In the genomic region with DNA sequence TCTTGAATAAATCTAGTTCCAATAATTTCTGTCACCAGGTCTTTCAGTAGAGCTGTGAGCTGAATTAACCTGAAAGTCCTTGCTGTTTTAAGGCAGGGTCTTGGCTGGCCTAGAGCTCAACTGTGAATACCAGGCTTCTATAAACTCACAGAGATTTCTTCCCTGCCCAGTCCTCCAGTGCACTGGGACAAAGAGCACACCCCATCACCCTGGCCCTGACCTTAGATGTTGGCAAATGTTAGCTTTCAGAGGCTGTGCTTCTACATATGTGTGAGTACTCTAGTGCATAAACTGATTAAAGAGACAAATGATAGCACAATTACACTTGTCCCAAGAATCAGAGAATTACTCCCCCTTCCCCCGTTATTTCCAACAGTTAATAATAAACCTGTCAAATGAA, we compare ENCODE assay signal across 10 mouse cellular contexts. TPM values are rescaled to one million over a fixed set of nuclear protein-coding genes. Genes with fewer than 3 reads are reported as not detected.
DNase-seq lines count a peak whose midpoint lies in the region; ATAC-seq and TF ChIP-seq lines count a peak whose summit lies in the region.
"Had no signal": no experiment of that assay in that cellular context is flagged by ENCODE, and none has a peak within 500 bp of the region (broad histone marks: within the 10 kb centered on the region; RNA-seq: fewer than 3 reads in every experiment).

No protein-coding gene starts in this region.

- no peak overlapping the region for H3K9ac ChIP-seq in forebrain, embryonic 13.5 days
- no peak overlapping the region for H3K9ac ChIP-seq in forebrain, postnatal 0 days
- no peak overlapping the region for H3K9ac ChIP-seq in lung, embryonic 14.5 days
- H3K9ac ChIP-seq in embryonic facial prominence, embryonic 12.5 days: no peak overlapping the region

- 65% methylated on average over 1 of the region's 1 CpGs for whole genome bisulfite sequencing in forebrain, embryonic 13.5 days
- WGBS in forebrain, postnatal 0 days: 76% methylated on average over 1 of the region's 1 CpGs
- 74% methylated on average over 1 of the region's 1 CpGs for WGBS in lung, embryonic 14.5 days
- WGBS in embryonic facial prominence, embryonic 12.5 days: 74% methylated on average over 1 of the region's 1 CpGs

- peaks cover 24% of the 10 kb centered on the region for H3K4me1 ChIP-seq in forebrain, embryonic 13.5 days
- H3K4me1 ChIP-seq in forebrain, postnatal 0 days (ENCODE audit: insufficient read depth): peaks cover 12% of the 10 kb centered on the region
- no peaks in the 10 kb centered on the region for H3K4me1 ChIP-seq in lung, embryonic 14.5 days (ENCODE audit: insufficient read depth)
- peaks cover 14% of the 10 kb centered on the region for H3K4me1 ChIP-seq in embryonic facial prominence, embryonic 12.5 days

- no peak for TF ChIP-seq CTCF in forebrain, postnatal 0 days (IDR thresholded peaks at IDR 0.05; ENCODE audit: low read depth)
- no peak for TF ChIP-seq CTCF in lung, embryonic 14.5 days (IDR thresholded peaks at IDR 0.05; ENCODE audit: low read depth)

- peak overlapping the region; percentile 63 for H3K4me2 ChIP-seq in forebrain, embryonic 13.5 days
- H3K4me2 ChIP-seq in forebrain, postnatal 0 days (ENCODE audit: low read depth): no peak overlapping the region
- H3K4me2 ChIP-seq in lung, embryonic 14.5 days: peak overlapping the region; percentile 69
- peak overlapping the region; percentile 52; the same call in 1 of the 2 replicates for H3K4me2 ChIP-seq in embryonic facial prominence, embryonic 12.5 days (replicated peaks)
- H3K4me2 ChIP-seq in myocyte (ENCODE audit: low read depth): peak overlapping the region; percentile 88

- no peak overlapping the region for H3K4me3 ChIP-seq in forebrain, embryonic 13.5 days
- no peak overlapping the region for H3K4me3 ChIP-seq in forebrain, postnatal 0 days (ENCODE audit: low read depth, low read length)
- H3K4me3 ChIP-seq in lung, embryonic 14.5 days (ENCODE audit: low read depth, low read length): peak overlapping the region; percentile 97
- no peak overlapping the region; the same call in 1 of the 2 replicates for H3K4me3 ChIP-seq in embryonic facial prominence, embryonic 12.5 days
- H3K4me3 ChIP-seq in myocyte: peak overlapping the region; percentile 50

- ATAC-seq in forebrain, embryonic 13.5 days: no peak
- ATAC-seq in forebrain, postnatal 0 days: no peak
- no peak for ATAC-seq in lung, embryonic 14.5 days (ENCODE audit: insufficient read depth)
- no peak for ATAC-seq in embryonic facial prominence, embryonic 12.5 days (ENCODE audit: insufficient number of reproducible peaks, insufficient read depth, low FRiP score, low TSS enrichment)

- no peak for DNase-seq in forebrain, postnatal 0 days
- DNase-seq in lung, embryonic 14.5 days: no peak
- DNase-seq in lung, postnatal 10 days: no peak
- DNase-seq in embryo, embryonic 11 days: no peak
- no peak for DNase-seq in gastrocnemius, adult 8-10 months (ENCODE audit: low spot score in 2 of 2)
- DNase-seq: heart, postnatal 36 days had no signal

- no peaks in the 10 kb centered on the region for H3K9me3 ChIP-seq in forebrain, embryonic 13.5 days (replicated peaks)
- no peaks in the 10 kb centered on the region for H3K9me3 ChIP-seq in forebrain, postnatal 0 days (ENCODE audit: low read length)
- no peaks in the 10 kb centered on the region for H3K9me3 ChIP-seq in lung, embryonic 14.5 days (ENCODE audit: low read depth, low read length)
- no peaks in the 10 kb centered on the region for H3K9me3 ChIP-seq in embryonic facial prominence, embryonic 12.5 days
- H3K9me3 ChIP-seq: embryonic facial prominence, embryonic 13.5 days had no signal

- TF ChIP-seq POLR2A in myocyte (IDR thresholded peaks at IDR 0.05; ENCODE audit: insufficient read length, low read depth): no peak

- H3ac ChIP-seq in myocyte (ENCODE audit: control insufficient read depth, insufficient read length): peak overlapping the region; percentile 94

- no peak overlapping the region for H3K27ac ChIP-seq in forebrain, embryonic 13.5 days
- H3K27ac ChIP-seq in forebrain, postnatal 0 days (ENCODE audit: low read depth, low read length): no peak overlapping the region
- no peak overlapping the region for H3K27ac ChIP-seq in lung, embryonic 14.5 days (ENCODE audit: low read depth)
- no peak overlapping the region for H3K27ac ChIP-seq in embryonic facial prominence, embryonic 12.5 days

- no peaks in the 10 kb centered on the region for H3K27me3 ChIP-seq in forebrain, embryonic 13.5 days
- H3K27me3 ChIP-seq in forebrain, postnatal 0 days (ENCODE audit: insufficient read depth, low read length): no peaks in the 10 kb centered on the region
- no peaks in the 10 kb centered on the region for H3K27me3 ChIP-seq in lung, embryonic 14.5 days (ENCODE audit: insufficient read depth, low read length)
- no peaks in the 10 kb centered on the region for H3K27me3 ChIP-seq in embryonic facial prominence, embryonic 12.5 days
- no peaks in the 10 kb centered on the region for H3K27me3 ChIP-seq in myocyte (ENCODE audit: control insufficient read depth, insufficient read depth, insufficient read length)
- H3K27me3 ChIP-seq: embryonic facial prominence, embryonic 13.5 days had no signal

- H3K36me3 ChIP-seq in forebrain, embryonic 13.5 days (ENCODE audit: poor library complexity, severe bottlenecking): peaks cover 3% of the 10 kb centered on the region; the same call in 1 of the 2 replicates
- peaks cover 2% of the 10 kb centered on the region; the same call in 1 of the 2 replicates for H3K36me3 ChIP-seq in forebrain, postnatal 0 days (ENCODE audit: insufficient read depth)
- no peaks in the 10 kb centered on the region for H3K36me3 ChIP-seq in lung, embryonic 14.5 days (ENCODE audit: insufficient read depth)
- H3K36me3 ChIP-seq in embryonic facial prominence, embryonic 12.5 days: no peaks in the 10 kb centered on the region
- H3K36me3 ChIP-seq in myocyte (ENCODE audit: control insufficient read depth, insufficient read depth): peaks cover 4% of the 10 kb centered on the region
- H3K36me3 ChIP-seq: embryonic facial prominence, embryonic 13.5 days had no signal

- H3K79me2 ChIP-seq in myocyte (ENCODE audit: control insufficient read depth, insufficient read depth): peaks cover 30% of the 10 kb centered on the region

TF ChIP-seq in myocyte, 11 proteins besides CTCF, POLR2A, EP300 and RAD21:
- TF ChIP-seq TCF12 (IDR thresholded peaks at IDR 0.05; ENCODE audit: insufficient read depth, poor library complexity, severe bottlenecking) (no peak), SRF (IDR thresholded peaks at IDR 0.05; ENCODE audit: control insufficient read depth, insufficient read length, low read depth) (no peak), REST (IDR thresholded peaks at IDR 0.05; ENCODE audit: insufficient read depth, insufficient read length) (no peak), POLR2AphosphoS2 (IDR thresholded peaks at IDR 0.05; ENCODE audit: insufficient read length, low read depth) (no peak), USF1 (IDR thresholded peaks at IDR 0.05; ENCODE audit: low read depth) (no peak)

RNA-seq across cellular contexts. Expression of gene Ubp1, which starts 1.1 kb away (rescaled TPM):
- 33.9 and 35.0 TPM in 2 replicates for polyA plus RNA-seq in forebrain, embryonic 13.5 days (2015; fragmentation: Nextera tagmentation; extraction: Ambion mirVana)
- total RNA-seq in forebrain, postnatal 0 days (2014; rRNA removed): 77.9 and 92.5 TPM in 2 replicates
- 12.6 and 17.8 TPM in 2 replicates for polyA plus RNA-seq in forebrain, postnatal 0 days (2015; fragmentation: Nextera tagmentation; extraction: Ambion mirVana)
- 46.6 and 48.9 TPM in 2 replicates for polyA plus RNA-seq in lung, embryonic 14.5 days (2014; fragmentation: Nextera tagmentation; extraction: Ambion mirVana)
- polyA plus RNA-seq in embryonic facial prominence, embryonic 12.5 days (2016; fragmentation: Nextera tagmentation; extraction: Ambion mirVana): 49.7 and 50.0 TPM in 2 replicates
- polyA plus RNA-seq in myocyte (2012; fragmentation: generic; extraction: Trizol): 31.1 TPM
- total RNA-seq in gastrocnemius, adult 8-10 months (2022): 10 to 100 TPM; 12.6 to 18.0 (median 16.6) TPM

Comparison
In these comparisons a context has a peak if more than half of its experiments do, and no peak if none do; other contexts are left out.
1. H3K4me3 ChIP-seq: peak in lung, embryonic 14.5 days (single experiment) and myocyte (single experiment); none in forebrain, embryonic 13.5 days (single experiment), forebrain, postnatal 0 days (single experiment) and embryonic facial prominence, embryonic 12.5 days (single experiment).